Mouse (Mus musculus): ENCODE measurements around the gene Ttn. TPM values are rescaled to one million over a fixed set of nuclear protein-coding genes. Genes with fewer than 3 reads are reported as not detected.
"Not testable (repeated sequence)": the region's sequence is repeated elsewhere in the genome, so short reads cannot be mapped to it uniquely, and the experiment has no call there.

The Ttn gene
- polyA plus RNA-seq (2015; fragmentation: Nextera tagmentation; extraction: Ambion mirVana) = 583 and 694 TPM in 2 replicates

DNA sequence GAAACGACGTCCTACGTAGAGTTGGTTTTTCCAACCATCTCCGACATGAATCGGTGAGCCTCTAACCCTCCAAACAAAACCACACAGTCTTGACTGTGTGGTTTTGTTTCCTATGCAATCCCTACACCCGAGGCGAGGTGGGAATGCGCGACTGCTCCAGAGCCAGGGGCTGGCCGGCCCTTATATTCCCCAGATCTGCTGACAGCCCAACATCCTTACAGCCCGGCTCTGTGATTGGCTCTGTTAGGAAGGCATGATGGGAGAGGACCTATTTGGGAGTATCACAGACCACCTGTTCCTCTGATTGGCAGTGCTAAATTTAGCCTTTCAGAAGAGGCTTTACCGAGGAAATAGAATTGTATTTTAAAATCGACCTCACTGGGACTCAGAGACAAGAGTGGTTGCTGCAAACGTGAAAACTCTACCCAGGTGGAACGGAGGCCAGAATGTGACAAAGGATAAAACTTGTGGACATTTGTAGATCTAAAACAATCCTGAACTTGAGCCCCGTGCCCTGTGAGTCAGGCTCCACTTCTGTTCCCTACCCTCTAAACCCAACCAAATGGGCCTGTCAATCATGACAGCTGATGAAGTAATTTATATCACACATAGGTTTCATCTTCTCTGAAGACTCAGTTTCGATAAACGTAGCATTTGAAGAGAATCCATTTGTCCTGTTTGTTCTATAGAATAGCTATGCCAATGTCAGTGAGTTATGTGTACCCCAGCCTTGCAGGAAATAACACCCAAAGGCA, at the start of gene Ttn:
Gene Ttn (minus strand): TSS at position 157 of the 755 bp plus-strand sequence.
- Histone ChIP-seq H3K4me2 (peak within 1 kb of the TSS; percentile 64), H3K27ac (peak within 1 kb of the TSS; percentile 97), H3K4me1 (replicated peaks) (peaks cover 12% of the 10 kb centered on the region), H3K36me3 (peaks cover 7% of the 10 kb centered on the region; the same call in 1 of the 2 replicates), H3K9ac (peak within 1 kb of the TSS; percentile 56), H3K9me3 (replicated peaks) (no peaks in the 10 kb centered on the region), H3K27me3 (no peaks in the 10 kb centered on the region), H3K4me3 (peak within 1 kb of the TSS; percentile 55)
- ATAC-seq (replicated peaks; ENCODE audit: insufficient number of reproducible peaks, insufficient read depth, low FRiP score, low read depth) = peak; percentile 88
- 42% methylated on average over 18 of the region's 18 CpGs for WGBS

- 72% methylated on average over 2 of the region's 2 CpGs for WGBS
- no peak overlapping the region for H3K4me2 ChIP-seq
- H3K4me1 ChIP-seq (replicated peaks) = no peaks in the 10 kb centered on the region
- no peak overlapping the region for H3K9ac ChIP-seq
- H3K27ac ChIP-seq = no peak overlapping the region
- H3K9me3 ChIP-seq (replicated peaks) = no peaks in the 10 kb centered on the region
- no peak for ATAC-seq (replicated peaks; ENCODE audit: insufficient number of reproducible peaks, insufficient read depth, low FRiP score, low read depth)
- no peak overlapping the region for H3K4me3 ChIP-seq
- no peaks in the 10 kb centered on the region for H3K27me3 ChIP-seq
- peaks cover 8% of the 10 kb centered on the region; the same call in 1 of the 2 replicates for H3K36me3 ChIP-seq
Measured at GRCm38 (mm10) chr2:77020649-77021048, 38.3 kb upstream of the Ttn start.

DNA sequence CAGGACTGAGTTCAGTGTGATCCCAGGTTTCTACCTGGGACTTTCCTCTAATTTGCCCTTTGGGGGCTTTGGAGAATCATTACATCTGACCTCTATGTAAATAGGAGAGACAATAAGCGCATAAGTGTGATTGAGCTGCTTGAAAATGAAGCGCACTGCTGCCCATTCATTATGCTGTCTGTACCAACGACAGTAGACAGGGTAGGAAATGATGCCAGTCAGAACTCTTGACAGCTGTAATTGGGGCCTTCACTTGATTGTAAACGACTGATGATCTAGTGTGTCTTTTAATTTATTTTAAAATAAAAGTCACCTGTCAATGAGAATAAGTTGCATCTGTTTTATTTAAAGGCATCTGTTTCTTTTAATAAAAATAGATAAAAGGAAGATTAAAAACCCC, 35.4 kb upstream of the Ttn start:
- Histone ChIP-seq H3K4me3 (no peak overlapping the region), H3K27ac (no peak overlapping the region), H3K9me3 (replicated peaks) (no peaks in the 10 kb centered on the region), H3K36me3 (peaks cover 9% of the 10 kb centered on the region; the same call in 1 of the 2 replicates), H3K4me2 (no peak overlapping the region), H3K4me1 (replicated peaks) (peaks cover 8% of the 10 kb centered on the region; the same call in 1 of the 2 replicates), H3K27me3 (no peaks in the 10 kb centered on the region), H3K9ac (no peak overlapping the region)
- WGBS = 74% methylated on average over 4 of the region's 4 CpGs
- no peak for ATAC-seq (replicated peaks; ENCODE audit: insufficient number of reproducible peaks, insufficient read depth, low FRiP score, low read depth)

GRCm38 (mm10) chr2:77013449-77013848, 31.1 kb upstream of the Ttn start:
- H3K4me1 ChIP-seq (replicated peaks); H3K9me3 ChIP-seq (replicated peaks); H3K4me3 ChIP-seq; H3K27me3 ChIP-seq; H3K4me2 ChIP-seq; H3K9ac ChIP-seq; ATAC-seq (replicated peaks; ENCODE audit: insufficient number of reproducible peaks, insufficient read depth, low FRiP score, low read depth): not testable (repeated sequence)
- peak overlapping the region; percentile 47; the same call in 1 of the 2 replicates for H3K27ac ChIP-seq
- peaks cover 18% of the 10 kb centered on the region for H3K36me3 ChIP-seq
- 63% methylated on average over 6 of the region's 6 CpGs for WGBS

DNA sequence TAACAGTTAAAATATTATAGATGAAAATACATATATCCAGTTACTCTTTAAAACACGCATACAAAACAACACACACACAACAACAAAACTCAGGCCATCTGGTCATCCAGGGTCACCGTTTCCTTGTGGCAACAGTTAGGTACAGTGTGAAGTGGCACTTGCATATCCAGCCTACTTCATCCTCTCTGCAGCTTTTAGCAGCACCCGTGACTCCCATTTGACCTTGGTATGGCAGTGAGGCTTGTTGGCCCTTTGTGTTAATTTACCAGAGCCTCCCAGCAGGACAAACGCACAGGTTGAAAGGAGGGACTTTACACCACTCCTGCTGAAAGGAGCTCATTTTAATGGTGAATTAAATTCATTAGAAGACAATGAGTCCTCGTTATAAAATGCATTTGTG, 29.6 kb upstream of the Ttn start:
- Histone ChIP-seq H3K4me2 (no peak overlapping the region), H3K9ac (no peak overlapping the region), H3K4me1 (replicated peaks) (peaks cover 8% of the 10 kb centered on the region; the same call in 1 of the 2 replicates), H3K27me3 (no peaks in the 10 kb centered on the region), H3K4me3 (no peak overlapping the region), H3K36me3 (peaks cover 18% of the 10 kb centered on the region), H3K9me3 (replicated peaks) (no peaks in the 10 kb centered on the region), H3K27ac (peak overlapping the region; percentile 24; the same call in 1 of the 2 replicates)
- ATAC-seq (replicated peaks; ENCODE audit: insufficient number of reproducible peaks, insufficient read depth, low FRiP score, low read depth) = peak; percentile 69; the same call in 1 of the 2 replicates
- whole genome bisulfite sequencing = 52% methylated on average over 5 of the region's 5 CpGs

DNA sequence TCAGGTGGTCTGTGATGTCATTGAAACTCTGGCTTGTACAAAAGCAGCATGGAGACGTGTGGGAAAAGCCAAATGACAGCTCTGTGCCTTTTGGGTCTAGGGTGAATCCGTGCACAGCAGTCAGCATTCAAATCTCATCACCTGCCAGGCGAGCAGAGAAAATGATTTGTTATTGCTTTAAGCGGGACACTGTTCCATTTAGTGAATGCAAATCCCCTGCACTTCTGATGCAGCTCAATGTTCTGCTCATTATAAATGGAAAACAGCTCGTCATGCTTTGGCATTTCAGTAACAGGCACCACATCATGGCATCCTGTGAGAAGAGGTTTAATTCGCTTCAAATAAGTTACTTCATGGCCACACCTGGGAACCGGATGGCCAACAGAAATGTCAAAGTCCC, 24.7 kb upstream of the Ttn start:
- no peak overlapping the region for H3K27ac ChIP-seq
- ATAC-seq (replicated peaks; ENCODE audit: insufficient number of reproducible peaks, insufficient read depth, low FRiP score, low read depth) = no peak
- no peak overlapping the region for H3K4me3 ChIP-seq
- no peaks in the 10 kb centered on the region for H3K27me3 ChIP-seq
- no peak overlapping the region for H3K4me2 ChIP-seq
- no peaks in the 10 kb centered on the region for H3K4me1 ChIP-seq (replicated peaks)
- H3K9me3 ChIP-seq (replicated peaks) = no peaks in the 10 kb centered on the region
- 74% methylated on average over 7 of the region's 7 CpGs for WGBS
- no peak overlapping the region for H3K9ac ChIP-seq
- H3K36me3 ChIP-seq = peaks cover 9% of the 10 kb centered on the region

GRCm38 (mm10) chr2:77003148-77003547, 20.8 kb upstream of the Ttn start:
- Histone ChIP-seq H3K27ac (no peak overlapping the region), H3K9ac (no peak overlapping the region), H3K27me3 (no peaks in the 10 kb centered on the region), H3K36me3 (no peaks in the 10 kb centered on the region), H3K4me3 (no peak overlapping the region), H3K4me2 (no peak overlapping the region), H3K9me3 (replicated peaks) (no peaks in the 10 kb centered on the region), H3K4me1 (replicated peaks) (peaks cover 5% of the 10 kb centered on the region; the same call in 1 of the 2 replicates)
- 67% methylated on average over 2 of the region's 2 CpGs for WGBS
- ATAC-seq (replicated peaks; ENCODE audit: insufficient number of reproducible peaks, insufficient read depth, low FRiP score, low read depth) = no peak

GRCm38 (mm10) chr2:76998351-76998750, 16.0 kb upstream of the Ttn start:
- 30% methylated on average over 5 of the region's 5 CpGs for WGBS
- Histone ChIP-seq H3K9me3 (replicated peaks) (no peaks in the 10 kb centered on the region), H3K36me3 (no peaks in the 10 kb centered on the region), H3K4me3 (no peak overlapping the region), H3K27ac (peak overlapping the region; percentile 69), H3K9ac (no peak overlapping the region), H3K27me3 (no peaks in the 10 kb centered on the region), H3K4me2 (no peak overlapping the region), H3K4me1 (replicated peaks) (peaks cover 10% of the 10 kb centered on the region; the same call in 1 of the 2 replicates)
- ATAC-seq (replicated peaks; ENCODE audit: insufficient number of reproducible peaks, insufficient read depth, low FRiP score, low read depth) = peak; percentile 76; the same call in 1 of the 2 replicates

GRCm38 (mm10) chr2:76992493-76993201, 10.3 kb upstream of the Ttn start:
- H3K27ac ChIP-seq = no peak overlapping the region
- no peaks in the 10 kb centered on the region for H3K36me3 ChIP-seq
- ATAC-seq (replicated peaks; ENCODE audit: insufficient number of reproducible peaks, insufficient read depth, low FRiP score, low read depth) = no peak
- H3K4me3 ChIP-seq = no peak overlapping the region
- H3K4me1 ChIP-seq (replicated peaks) = no peaks in the 10 kb centered on the region
- no peaks in the 10 kb centered on the region for H3K9me3 ChIP-seq (replicated peaks)
- H3K4me2 ChIP-seq = no peak overlapping the region
- WGBS = 77% methylated on average over 5 of the region's 5 CpGs
- H3K9ac ChIP-seq = no peak overlapping the region
- H3K27me3 ChIP-seq = no peaks in the 10 kb centered on the region

GRCm38 (mm10) chr2:76987317-76987716, 5.0 kb upstream of the Ttn start:
- Histone ChIP-seq H3K27me3 (no peaks in the 10 kb centered on the region), H3K4me3 (no peak overlapping the region), H3K4me1 (replicated peaks) (peaks cover 8% of the 10 kb centered on the region), H3K9ac (no peak overlapping the region), H3K27ac (no peak overlapping the region), H3K9me3 (replicated peaks) (no peaks in the 10 kb centered on the region), H3K36me3 (no peaks in the 10 kb centered on the region), H3K4me2 (no peak overlapping the region)
- ATAC-seq (replicated peaks; ENCODE audit: insufficient number of reproducible peaks, insufficient read depth, low FRiP score, low read depth) = no peak
- whole genome bisulfite sequencing = 83% methylated on average over 4 of the region's 4 CpGs

DNA sequence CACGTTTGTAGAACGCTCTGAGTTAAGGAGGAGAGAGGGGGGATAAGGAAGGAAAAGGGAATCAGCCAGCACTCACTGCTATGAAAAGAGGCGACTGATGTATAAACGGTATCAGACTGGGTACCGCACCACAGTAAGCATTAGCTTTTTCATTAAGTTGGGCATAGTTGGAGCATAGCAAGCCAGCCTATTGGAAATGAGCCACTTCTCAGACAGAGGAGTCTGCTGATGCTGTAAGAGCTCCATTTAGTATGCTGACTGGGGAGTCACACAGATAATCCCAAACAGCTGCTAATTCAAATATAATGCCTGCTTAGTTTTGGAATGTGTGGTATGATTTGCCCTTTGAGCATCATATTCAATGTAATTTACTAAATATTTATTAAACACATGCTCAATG, 2.0 kb upstream of the Ttn start:
- H3K27me3 ChIP-seq = no peaks in the 10 kb centered on the region
- H3K9me3 ChIP-seq (replicated peaks) = no peaks in the 10 kb centered on the region
- H3K4me3 ChIP-seq = no peak overlapping the region
- H3K27ac ChIP-seq = peak overlapping the region; percentile 93
- no peaks in the 10 kb centered on the region for H3K36me3 ChIP-seq
- peaks cover 8% of the 10 kb centered on the region for H3K4me1 ChIP-seq (replicated peaks)
- 53% methylated on average over 5 of the region's 5 CpGs for WGBS
- peak overlapping the region; percentile 64; the same call in 1 of the 2 replicates for H3K4me2 ChIP-seq
- no peak for ATAC-seq (replicated peaks; ENCODE audit: insufficient number of reproducible peaks, insufficient read depth, low FRiP score, low read depth)
- no peak overlapping the region for H3K9ac ChIP-seq
